Mouse (Mus musculus) testis, postnatal 10 days (tissue): Measurements from ENCODE around the gene Tnfaip6.

Experiments
- DNase-seq: peaks from one replicate; pipeline ENCODE4 v3.0.0; 2021; ENCODE audit warnings: low spot score

Tnfaip6 gene

GRCm38 (mm10) chr2:52052335-52052734 lies 14.5 kb downstream of the Tnfaip6 start:
- DNase-seq, result no peak

- DNase-seq, result no peak
Measured at GRCm38 (mm10) chr2:52053502-52053901, 15.7 kb downstream of the Tnfaip6 start.

- no peak for DNase-seq
Measured at GRCm38 (mm10) chr2:52055616-52056015, 17.8 kb downstream of the Tnfaip6 start.

- no peak for DNase-seq
Measured at GRCm38 (mm10) chr2:52057099-52057498, 19.3 kb downstream of the Tnfaip6 start.

GRCm38 (mm10) chr2:52057681-52058080 lies 19.9 kb downstream of the Tnfaip6 start:
- no peak for DNase-seq

- no peak for DNase-seq
Measured at GRCm38 (mm10) chr2:52068641-52069040, 30.8 kb downstream of the Tnfaip6 start.

- DNase-seq, result no peak
Measured at GRCm38 (mm10) chr2:52070816-52071215, 33.0 kb downstream of the Tnfaip6 start.

- peak; percentile 44 for DNase-seq
Measured at GRCm38 (mm10) chr2:52071241-52071991, 33.6 kb downstream of the Tnfaip6 start.

- no peak for DNase-seq
Measured at GRCm38 (mm10) chr2:52072065-52072490, 34.3 kb downstream of the Tnfaip6 start.

- peak; percentile 93 for DNase-seq
Measured at GRCm38 (mm10) chr2:52072491-52073140, 34.8 kb downstream of the Tnfaip6 start, which contains the start of gene Rif1. Gene Rif1 (plus strand): TSS chr2:52072832.

- DNase-seq, result peak; percentile 66
Measured at GRCm38 (mm10) chr2:52073141-52073904, 35.5 kb downstream of the Tnfaip6 start.

GRCm38 (mm10) chr2:52078666-52079065 lies 40.9 kb downstream of the Tnfaip6 start:
- DNase-seq, result no peak

- DNase-seq, result no peak
Measured at GRCm38 (mm10) chr2:52084013-52084412, 46.2 kb downstream of the Tnfaip6 start.

GRCm38 (mm10) chr2:52084571-52084970 lies 46.8 kb downstream of the Tnfaip6 start:
- no peak for DNase-seq
